Mouse (Mus musculus): ENCODE results near the gene Tas2r108.

The Tas2r108 gene

DNA sequence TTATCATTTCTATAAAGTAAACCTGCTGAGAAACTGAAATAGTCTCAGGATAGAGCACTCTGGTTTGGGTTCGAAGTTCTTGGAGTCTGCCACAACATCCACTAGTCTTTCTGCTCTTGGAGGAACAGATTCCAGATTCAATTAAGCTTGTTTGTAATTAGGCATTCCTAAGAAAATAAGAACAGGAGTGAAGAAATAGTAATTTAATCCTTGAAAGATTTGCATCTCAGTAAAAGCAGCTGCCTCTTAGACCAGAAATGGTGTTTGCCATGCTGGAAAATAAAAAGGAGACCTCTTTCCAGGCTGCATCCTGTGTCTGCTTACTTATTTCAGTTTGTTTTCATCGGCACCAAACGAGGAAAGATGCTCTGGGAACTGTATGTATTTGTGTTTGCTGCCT is at the start of gene Tas2r108:
Gene Tas2r108 (plus strand): TSS at position 301 of the 400 bp plus-strand sequence.
- DNase-seq (ENCODE audit: low read depth): no peak

DNA sequence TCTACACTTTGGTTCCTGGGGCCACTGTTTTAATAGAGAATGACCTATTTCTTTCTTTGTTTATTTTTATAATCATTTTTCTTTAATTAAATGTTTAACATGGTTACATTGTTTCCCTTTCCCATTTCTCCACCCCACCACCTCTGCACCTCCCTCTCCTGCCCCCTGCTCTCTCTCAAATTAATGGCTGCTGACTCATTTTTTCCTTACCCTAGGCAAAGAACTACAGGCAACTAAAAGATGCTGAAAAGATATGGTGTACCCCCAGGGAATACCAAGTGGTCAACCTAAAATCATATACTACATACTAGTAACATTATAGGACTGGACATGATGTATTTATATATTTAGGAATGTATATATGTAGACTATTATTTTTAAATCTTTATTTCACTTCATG is 44.7 kb upstream of the Tas2r108 start:
- DNase-seq (ENCODE audit: low read depth): no peak

DNA sequence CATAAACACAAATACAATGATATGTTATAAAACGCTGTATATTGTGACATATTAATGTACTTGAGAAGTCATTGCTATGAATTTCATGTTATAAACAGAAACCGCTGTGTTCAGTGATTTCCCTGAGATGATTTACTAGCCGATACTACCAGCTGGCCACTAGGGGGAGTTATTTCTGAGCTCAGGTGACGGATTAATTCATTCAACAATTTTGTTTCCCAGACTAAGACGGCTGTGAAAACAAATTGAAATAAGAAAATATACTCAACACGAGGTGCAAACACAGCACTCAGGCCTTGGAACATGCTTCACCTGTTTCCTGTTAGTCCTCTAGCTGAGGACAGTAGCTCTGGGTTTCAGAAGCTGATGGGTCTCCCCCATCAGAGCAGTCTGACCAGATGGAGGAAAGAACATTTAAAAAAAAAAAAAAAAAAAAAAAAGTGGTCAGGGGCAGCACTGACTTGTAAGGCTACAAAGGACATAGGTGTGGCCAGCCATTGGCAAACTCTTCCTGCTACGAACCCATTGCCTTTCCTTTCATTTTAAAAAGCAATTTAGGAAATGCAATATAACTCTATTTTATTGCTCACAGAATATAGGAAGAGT is 38.8 kb upstream of the Tas2r108 start:
- peak; percentile 67 for DNase-seq (ENCODE audit: low read depth)

DNA sequence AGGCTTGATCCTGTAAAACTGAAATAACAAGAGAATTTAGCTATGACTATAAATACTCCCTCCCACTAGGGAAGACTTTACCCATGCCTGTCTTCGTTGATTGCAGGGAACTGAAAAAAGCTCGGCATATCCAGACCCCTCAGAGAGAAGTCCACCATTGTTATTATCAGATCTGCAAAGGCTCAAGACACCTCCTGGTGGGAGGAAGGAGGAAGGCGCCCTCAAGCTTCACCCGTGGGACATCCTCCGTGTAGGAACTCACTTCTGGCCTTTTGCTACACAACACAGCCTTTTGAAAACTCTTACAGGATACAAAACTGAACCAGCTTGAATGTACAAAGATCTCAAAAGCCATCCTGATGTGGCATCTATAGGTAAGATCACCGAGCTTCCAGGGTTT is 27.6 kb upstream of the Tas2r108 start:
- DNase-seq (ENCODE audit: low read depth): peak; percentile 32

DNA sequence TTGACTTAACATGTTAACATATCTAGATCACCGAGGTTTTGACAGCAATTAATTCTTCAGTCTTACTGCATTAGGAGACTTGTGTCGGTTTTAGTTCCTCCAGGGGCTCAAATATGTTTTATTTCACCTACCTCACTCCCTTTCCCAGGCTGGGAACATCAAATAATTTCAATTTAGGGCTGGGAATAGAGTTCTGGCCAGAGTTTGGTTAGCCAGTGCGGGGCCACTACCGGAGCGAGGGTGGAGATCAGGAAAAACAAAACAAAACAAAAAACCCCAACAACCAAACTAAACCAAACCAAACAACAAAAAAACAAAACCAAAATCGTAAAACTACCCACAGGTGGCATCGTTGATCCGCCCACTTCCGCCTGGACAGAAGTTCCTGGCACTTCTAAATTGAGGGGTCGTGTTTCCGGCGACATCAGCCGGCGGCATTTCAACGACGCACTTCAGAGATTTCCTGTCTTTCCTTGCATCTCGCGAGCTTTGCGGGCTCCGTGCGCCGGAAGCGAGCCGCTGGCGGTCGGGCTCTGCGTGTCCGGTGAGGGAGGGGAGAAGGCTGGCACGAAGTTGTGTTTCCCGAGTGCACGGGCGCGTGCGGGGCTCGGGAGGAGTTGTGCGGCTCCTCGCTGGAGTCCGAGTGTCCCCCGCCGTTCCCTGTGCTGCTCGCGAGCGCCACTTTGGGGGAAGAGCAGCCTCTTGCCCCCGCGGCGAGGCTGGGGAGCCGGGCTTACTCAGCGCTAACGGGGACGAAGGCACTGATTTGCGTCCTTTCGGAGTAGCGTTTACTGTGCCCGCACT is 22.2 kb upstream of the Tas2r108 start, which contains the start of gene Ssbp1:
Gene Ssbp1 (plus strand): TSS at position 437 of the 804 bp plus-strand sequence.
- DNase-seq (ENCODE audit: low read depth): peak; percentile 98

DNA sequence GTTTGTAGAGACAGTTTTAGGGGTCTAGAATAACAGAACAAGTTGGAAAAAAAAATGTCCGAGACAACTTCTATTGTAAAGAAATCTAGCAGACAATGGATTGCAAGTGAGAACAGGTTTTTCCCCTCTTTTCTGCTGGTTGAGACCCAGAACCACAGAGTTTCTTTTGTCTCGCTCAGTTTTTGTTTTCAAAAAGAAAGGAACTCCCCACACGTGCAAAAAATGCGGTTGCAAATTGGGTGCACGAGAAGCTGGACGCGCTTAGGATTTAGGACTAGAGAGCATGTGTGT is 21.7 kb upstream of the Tas2r108 start:
- no peak for DNase-seq (ENCODE audit: low read depth)

DNA sequence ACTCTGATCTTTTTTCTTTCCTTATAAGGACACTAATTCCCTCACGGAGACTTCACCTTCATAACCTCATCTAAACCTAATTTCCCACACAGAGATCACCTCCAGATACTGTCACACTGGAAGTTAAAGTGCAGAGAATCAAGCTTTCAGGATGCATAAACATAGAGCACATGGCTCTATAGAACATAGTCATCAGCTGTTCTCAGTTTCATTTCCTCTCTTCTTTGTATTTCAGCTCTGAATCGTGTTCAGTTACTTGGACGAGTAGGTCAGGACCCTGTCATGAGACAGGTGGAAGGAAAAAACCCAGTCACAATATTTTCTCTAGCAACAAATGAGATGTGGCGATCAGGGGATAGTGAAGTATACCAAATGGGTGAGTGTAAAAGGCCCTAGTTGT is 17.2 kb upstream of the Tas2r108 start:
- no peak for DNase-seq (ENCODE audit: low read depth)

DNA sequence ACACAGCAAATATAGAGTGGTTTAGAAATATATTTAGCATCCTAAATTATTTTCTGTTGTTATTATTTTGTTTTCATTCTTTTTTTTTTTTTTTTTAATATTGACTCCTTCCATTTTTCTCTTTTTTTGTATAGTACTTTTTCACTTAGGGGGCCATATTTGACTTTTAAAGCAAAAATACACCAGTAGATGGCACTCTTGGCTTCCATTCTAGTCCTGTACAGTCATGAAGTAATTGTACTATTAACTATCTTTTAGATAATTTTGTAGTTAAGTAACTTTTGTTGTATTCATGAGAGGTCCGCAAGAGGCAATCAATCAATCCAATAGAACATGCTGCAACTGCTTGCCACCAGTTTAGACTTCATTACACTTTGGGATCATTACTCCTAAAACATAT is 13.6 kb upstream of the Tas2r108 start:
- DNase-seq (ENCODE audit: low read depth): peak; percentile 77

DNA sequence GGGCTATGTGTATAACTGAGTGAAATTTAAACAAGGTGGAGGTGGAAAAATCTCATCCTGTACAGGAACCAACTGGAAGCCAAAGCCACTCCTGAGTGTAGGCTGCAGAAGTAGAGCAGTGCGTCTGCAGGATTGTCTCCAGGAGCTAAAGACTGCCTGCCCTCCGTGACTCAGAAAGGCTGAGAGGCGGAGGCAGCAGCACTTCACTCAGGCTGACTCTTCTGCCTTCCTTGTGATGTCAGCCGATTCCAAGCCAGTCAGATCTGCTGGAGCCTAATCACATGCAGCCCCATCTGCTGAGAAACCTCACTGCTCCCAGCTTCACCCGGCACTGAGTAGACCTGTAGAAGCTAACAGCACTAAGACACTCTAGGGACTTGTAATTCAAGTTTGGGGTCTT is 11.0 kb upstream of the Tas2r108 start:
- DNase-seq (ENCODE audit: low read depth): no peak

DNA sequence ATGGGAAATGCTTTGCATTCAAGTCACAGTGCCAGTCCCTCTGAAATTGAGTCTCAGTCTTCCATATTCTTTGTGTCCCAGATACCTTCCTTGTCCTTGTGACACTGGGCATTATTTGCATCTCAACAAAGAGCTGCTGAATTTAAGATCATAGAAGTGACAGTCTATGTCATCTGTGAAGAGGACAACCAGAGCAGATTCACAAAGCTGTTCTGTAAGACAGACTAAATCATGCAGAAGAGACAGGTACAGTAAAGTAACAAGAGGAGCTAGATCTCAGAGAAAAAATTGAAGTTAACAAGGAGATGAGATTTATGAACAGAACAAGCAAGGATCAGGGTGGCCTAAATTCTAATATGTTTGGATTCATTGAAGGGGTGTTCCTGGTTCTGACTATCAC is 2.4 kb upstream of the Tas2r108 start, which contains the start of gene Tas2r137:
Gene Tas2r137 (plus strand): TSS at position 301 of the 400 bp plus-strand sequence.
- DNase-seq (ENCODE audit: low read depth): no peak

DNA sequence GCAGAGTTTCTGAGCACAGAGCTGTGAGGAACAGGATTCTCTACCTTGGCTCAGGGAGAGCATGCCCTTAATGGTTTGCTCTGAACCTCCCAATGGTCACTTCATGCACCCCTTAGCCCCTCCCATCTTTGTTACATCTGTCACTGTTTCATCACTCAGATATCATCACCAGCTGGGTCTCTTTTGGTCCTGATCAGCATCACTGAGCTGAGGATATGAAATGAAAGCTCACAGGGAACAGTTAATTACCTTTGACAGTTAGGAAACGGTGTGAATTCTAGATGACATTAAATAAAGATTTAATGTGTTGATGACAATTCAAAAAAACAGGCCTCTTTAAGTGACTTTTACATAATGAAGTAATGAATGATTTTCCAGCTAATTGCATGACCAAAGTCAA is 26.1 kb downstream of the Tas2r108 start, which contains the start of gene Prss37:
Gene Prss37 (minus strand): TSS at position 101 of the 400 bp plus-strand sequence.
- DNase-seq (ENCODE audit: low read depth): no peak

Measured in 416B (cell line).